Mouse (Mus musculus): ENCODE measurements at regions not wholly inside any gene's neighbourhood (a gene's known extent, or its start where the extent isn't known, plus 50 kb on each side); places are given as distances from the start of the nearest gene placed in this dataset.

- TF ChIP-seq CTCF (IDR thresholded peaks at IDR 0.05; ENCODE audit: borderline replicate concordance, insufficient read depth, low read length) (no peak), POLR2A (IDR thresholded peaks at IDR 0.05; ENCODE audit: low read depth, low read length) (no peak)
Observed at GRCm38 (mm10) chr3:143242691-143243090, 360.9 kb upstream of the Pkn2 start.
